Mouse (Mus musculus) hematopoietic stem cell, adult 5-6 weeks (primary cell): Measurements from ENCODE around the gene Sstr2. TPM values are rescaled to one million over a fixed set of nuclear protein-coding genes. Genes with fewer than 3 reads are reported as not detected.

Experiments
- ATAC-seq, 2 experiments: fragments of 125-278 bp in 1 of 2; replicated peaks in 1 of 2; 2 replicates each; pipeline ENCODE4 v1.8.0; 2016 to 2017; ENCODE audit warnings: inconsistent platforms in 2 of 2, mild to moderate bottlenecking in 2 of 2, moderate number of reproducible peaks in 2 of 2, low read depth in 1 of 2, moderate TSS enrichment in 1 of 2; ENCODE audit not compliant: low FRiP score in 2 of 2, poor library complexity in 2 of 2, severe bottlenecking in 2 of 2, insufficient read depth in 1 of 2, low TSS enrichment in 1 of 2
- total RNA-seq: library from RNA; stranded (forward); fragments of 172-1452, 232-1000 nt; gene quantifications from 2 replicates; pipeline ENCODE4 v1.2.3, GENCODE M21; 2017

Sstr2 gene
- total RNA-seq, 1 experiment from 2014 or later: 11.8 TPM

DNA sequence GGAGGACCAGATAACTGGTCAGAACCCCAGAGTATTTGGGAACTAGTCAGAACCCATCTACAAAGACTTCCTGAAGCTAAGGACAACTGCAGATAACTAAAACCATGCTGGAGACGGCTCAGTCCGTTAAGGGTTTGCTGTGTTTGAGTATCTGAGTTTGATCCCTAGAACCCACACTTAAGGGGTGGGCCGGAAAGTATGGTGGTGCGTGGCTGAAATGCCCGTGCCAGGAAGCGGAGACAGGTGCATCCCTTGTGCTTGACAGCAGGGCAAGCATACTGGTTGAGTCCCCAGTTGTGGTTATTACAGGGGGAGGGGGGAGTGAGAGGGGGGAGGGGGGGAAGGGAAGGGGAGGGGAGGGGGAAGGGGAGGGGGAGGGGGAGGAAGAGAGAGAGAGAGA lies 4.7 kb upstream of the Sstr2 start:
- peak; percentile 55 to 74 for ATAC-seq

DNA sequence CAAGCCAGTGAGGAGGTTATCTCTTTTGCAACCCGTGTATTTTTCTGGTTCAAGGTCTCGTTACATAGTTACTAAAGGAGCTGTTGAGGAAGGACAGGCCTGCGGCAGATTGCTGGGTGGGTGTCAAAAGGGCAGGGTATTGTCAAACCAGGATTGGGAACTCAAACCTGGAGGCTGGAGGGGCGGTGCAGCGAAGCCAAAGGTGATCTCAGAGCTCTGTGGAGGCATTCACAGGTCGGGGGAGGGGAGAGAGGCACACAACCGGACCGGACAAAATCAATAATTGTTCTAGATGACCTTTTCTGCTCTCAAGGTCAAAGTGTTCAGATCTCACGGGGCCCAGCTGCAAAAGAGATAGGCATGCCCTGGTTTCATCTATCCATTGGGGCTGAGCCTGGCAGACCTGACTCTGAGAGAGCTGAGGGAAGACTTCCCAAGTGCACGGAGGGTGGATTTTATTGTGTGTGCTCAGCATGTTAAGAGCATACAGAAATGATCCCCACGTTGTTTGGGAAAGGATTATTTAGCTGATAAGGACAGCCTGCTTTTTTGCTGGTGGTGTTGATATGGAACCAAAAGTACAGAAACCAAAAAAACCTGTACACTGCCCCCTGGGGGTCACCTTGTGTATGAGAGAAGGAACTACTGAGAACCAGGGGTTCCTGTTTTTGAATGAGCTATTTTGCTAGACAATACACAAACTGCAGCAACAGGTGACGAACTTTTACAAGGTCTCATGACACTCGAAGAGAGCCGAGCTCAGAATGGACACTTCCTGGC lies 1.8 kb upstream of the Sstr2 start:
- ATAC-seq: peak; percentile 43; a peak in 3 of 4 replicates

DNA sequence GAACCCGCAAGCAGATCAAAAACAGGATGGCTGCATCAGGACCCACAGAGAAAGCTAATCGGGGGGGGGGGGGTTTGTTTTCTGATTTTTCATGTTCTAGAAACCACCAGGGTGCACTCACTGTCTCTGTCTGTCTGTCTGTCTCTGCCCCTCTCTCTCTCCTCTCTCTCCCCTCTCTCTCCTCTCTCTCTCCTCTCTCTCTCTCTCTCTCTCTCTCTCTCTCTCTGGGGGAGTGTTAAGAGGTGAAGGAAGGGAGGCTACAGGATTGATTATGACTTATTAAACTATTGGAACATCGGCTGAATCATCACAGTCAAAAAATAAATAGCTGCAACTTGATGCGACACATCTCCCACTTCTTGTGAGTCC lies 855 bp upstream of the Sstr2 start:
- ATAC-seq: no peak

DNA sequence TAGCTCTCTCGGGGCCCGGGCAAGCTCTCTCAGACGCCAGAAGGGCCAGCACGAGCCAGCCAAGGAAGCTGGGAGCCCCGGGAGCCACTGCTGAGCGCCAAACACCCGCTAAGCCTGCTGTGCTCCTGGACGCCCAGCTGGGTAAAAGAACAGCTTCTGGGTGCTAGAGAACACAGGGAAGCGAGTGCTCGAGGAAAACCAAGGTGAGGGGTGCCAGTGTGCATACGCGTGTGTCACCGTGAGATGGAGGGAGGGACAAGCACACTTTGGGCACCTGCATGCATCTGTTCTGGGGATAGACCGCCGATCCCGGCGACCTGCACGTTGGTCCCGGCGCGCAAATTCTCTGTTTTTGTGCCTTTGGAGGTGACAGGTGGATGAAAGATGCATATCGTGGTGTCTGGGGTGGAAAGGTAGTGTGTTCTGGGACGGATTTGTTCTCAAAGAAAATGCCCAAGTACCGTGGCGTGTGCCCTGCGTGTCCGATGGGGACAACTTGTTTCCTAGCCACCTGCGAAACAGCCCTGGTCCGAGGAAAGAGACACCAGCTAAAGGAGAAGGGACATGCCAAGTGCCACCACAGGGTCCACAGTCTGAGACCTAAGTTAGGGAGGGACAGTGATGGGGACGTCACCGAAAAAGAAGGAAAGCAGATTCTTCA lies 408 bp downstream of the Sstr2 start:
- no peak for ATAC-seq

DNA sequence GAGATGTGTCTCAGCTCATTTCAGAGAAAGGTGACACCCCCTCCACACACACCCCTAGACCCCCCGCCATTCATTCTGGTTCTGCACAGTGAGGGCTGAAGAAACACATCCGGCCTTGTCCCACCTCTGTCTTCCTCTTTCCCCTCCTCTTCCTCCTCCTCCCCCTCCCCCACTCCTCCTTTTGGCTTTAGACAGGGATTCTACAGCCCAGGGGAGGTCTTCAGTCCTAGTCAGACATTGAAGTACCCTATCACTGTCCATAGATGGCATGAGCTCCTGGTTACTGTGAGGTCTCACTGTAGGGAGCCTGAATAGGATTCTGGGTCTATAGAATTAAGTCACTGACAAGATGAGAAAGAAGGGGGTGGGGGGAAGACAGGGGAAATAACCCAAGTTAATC lies 1.9 kb downstream of the Sstr2 start:
- ATAC-seq: no peak

DNA sequence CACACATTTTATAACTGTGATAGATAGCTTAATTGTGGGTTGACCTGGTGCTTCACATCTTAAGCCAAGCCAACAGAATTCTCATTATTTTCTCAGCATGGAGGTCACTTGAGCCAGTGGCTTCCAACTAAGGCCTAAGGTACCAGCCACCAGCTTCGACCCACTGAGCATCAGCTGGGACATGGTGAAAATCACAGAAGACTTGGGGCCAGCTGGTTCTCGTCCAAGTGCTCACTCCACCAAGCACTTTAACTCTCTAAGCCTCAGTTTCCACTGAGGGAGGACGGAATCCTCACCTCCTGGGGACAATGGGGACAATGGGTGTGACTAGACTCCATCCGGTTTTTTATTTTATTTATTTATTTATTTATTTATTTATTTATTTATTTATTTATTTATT lies 2.9 kb downstream of the Sstr2 start:
- ATAC-seq: no peak

DNA sequence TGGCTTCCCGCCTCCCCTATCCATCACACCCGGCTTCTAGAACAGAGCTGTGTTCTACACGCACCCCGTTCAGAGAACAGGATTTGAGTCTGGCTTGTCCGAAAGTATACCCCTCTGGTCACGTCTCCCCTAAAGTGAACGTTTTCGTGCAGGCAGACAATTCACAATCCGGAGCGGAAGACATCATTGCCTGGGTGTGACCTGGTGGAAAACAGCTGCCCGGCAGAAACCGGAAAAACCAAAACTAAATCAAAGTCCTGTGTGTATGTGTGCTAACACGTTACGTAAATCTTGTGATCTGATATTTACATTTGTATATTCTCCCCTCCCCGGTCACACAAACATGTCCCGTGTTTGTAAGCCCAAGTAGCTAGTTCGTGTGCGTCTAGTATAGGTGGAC lies 6.3 kb downstream of the Sstr2 start:
- ATAC-seq: no peak

DNA sequence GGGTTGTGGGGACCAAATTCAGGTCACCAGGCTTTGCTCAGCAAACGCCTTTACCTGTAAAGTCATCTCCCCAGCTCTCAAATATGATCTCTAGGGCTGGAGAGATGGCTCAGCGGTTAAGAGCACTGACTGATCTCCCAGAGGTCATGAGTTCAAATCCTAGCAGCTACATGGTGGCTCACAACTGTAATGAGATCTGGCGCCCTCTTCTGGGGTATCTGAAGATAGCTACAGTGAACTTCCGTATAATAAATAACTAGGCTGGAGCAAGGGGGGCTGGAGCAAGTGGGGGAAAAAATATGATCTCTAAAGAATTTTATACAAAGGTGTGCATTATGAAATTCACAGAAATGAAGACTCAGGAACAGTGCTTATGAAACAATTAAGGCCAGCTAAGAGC lies 8.6 kb downstream of the Sstr2 start:
- no peak for ATAC-seq

DNA sequence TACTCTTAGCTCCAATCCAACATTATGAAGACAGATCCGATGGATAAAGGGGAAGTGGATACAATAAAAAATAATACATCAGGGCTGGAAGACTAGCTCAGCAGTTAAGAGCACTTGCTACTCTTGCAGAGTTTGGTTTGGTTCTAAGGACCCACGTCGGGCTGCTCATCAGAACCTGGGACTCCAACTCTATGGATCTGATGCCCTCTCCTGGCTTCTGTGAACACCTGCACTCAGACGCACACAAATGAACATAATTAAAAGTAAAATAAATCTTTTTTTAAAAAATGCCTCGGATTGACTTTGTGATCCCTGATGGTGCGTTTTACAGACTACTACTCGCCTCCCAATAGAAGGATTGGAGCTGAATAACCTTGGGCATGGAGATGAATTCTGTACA lies 11.5 kb downstream of the Sstr2 start:
- 0 out of 4 replicates have a peak, but pooled peaks of 1 of the 2 experiments have one; percentile 48 for ATAC-seq

DNA sequence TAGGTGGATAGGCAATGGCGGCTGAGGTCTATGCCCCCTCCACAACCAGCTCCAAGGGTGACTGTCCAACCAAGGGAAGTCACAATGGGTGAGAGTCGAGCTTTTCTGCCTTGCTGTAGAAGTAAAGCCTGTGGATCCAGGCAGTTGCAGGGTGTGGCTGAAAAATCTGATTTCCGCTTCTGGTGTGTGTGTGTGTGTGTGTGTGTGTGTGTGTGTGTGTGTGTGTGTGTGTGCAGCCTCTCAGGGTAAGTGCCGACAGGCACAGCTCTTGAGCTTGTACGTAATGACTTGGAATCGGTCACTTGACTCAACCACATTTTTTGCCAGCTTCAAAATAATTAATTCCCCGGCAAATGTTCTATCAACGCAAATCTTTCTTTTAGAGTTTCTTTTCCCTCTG lies 12.2 kb downstream of the Sstr2 start:
- ATAC-seq: no peak

DNA sequence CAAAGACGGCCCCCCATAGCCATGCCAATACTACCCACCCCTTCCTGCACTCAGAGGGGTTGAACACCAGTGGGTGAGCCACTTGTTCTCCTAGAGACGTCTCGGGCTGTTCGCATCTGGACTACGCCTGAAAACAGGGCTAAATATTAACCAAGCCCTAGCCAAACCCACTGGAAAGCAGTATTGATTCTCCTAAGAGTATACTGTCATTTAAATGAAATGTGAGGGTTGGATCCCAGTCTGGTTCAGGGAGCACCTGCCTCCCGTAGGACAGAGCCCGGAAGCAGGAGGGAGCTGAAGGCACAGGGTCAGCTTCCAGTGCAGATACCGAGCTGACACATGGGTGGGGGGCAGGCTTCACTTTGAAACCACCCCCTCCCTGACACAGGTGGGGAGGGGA lies 12.7 kb downstream of the Sstr2 start:
- ATAC-seq: no peak

DNA sequence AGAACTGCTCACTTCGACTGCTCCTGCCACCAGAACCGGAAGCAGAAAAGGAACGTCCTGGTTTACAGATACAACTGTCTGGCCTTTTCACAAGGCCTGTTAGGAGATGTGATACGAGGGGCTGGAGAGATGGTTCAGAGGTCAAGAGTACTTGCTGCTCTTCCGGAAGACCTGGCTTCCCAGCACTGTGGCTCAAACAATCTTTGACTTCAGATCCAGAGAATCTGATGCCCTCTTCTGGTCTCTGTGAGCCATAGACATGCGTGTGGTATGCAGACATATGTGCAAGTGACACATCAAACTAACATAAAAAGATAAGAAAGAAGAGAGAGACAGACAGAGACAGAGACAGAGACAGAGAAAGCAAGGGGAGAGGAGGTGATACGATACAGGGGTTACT lies 13.2 kb downstream of the Sstr2 start:
- no peak for ATAC-seq

DNA sequence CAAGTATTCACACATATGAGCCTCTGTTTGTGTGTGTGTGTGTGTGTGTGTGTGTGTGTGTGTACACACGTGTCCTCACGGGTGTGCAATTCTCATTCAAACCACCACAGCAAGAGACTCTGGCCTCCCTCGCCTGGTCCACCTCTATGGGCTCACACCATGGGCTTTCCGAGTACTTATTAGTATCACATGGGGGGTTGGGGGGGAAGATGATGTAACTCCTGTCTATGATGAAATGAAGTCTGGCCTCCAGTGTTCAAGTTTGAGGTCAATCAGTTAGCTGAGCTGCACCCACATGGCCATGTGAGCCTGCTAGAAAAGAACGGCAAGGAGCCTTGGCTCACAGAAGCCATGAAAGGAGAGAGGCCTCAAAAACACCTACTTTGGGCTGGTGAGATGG lies 14.3 kb downstream of the Sstr2 start:
- no peak for ATAC-seq

DNA sequence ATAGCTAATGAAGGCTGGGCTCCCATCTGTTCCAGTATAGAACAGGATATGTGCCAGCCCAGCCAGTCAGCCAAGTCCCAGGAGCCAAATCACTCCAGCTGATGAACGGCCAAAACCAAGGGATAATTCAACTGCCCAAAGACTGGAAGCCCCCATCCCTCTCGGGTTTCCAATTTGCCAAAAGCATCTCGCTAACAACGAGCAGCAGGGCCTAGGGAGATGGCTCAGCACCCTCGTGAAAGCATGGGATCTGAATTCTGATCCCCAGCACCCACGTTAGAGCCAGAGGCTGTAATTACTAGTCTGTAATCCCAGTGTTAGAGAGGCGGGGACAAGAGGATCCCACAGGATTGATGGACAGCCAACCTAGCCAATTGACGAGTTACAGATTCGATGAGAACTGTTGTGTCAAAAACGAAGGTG lies 15.6 kb downstream of the Sstr2 start:
- no peak for ATAC-seq

DNA sequence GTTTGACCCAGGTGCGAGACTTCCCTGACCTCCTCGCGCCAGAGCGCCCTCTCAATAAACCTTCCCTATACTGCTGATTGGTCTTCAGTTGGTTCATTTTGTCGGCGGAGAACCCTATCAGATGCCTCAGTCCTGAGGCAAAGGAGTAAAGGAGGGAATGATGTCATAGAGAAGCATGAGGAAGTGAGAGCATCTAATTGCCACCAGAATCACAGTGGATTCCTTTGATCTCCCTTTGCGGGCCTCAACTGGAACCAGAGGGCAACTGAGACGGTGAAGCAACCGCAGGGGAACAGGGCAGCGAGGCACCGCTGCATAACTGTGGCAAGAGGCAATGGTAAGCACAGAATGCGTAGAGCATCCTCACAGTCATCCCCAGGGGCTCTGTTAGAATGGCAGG lies 19.5 kb downstream of the Sstr2 start:
- no peak for ATAC-seq

DNA sequence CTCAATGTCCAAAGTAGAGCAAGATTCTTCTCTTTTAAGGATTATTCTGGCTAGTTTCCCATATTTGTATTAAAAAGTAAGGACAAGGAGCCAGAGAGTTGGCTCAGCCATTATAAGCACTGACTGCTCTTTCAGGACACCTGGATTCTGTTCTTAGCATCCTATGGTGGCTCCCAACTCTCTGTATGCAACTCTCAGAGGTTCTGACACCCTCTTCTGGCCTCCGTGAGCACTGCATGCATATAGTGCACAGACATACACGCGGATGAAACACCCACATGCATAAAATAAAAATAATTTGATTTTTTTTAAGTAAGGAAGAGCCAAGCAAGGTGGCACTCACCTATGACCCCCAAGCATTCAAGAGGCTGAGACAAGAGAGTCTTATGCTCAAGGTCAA lies 26.0 kb downstream of the Sstr2 start:
- ATAC-seq: no peak

DNA sequence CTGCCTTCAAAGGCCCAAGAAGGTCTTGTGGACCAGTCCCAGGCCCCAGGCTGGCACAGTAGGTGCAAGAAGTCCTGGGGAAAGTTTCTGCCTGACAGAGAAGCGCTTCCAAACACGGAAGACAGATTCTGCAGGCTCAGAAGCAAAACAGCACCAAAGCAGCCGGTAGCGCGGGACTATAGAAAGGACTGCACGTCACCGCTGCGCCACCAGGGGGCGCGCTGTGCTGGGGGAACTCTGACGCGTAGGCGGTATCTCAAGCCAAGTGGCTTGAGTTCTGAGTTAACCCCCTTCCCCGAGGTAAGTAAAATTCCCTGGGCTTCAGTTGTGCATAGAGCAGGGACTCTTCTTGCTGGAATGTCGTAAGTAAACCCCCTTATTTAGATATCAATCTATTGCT lies 29.0 kb downstream of the Sstr2 start:
- ATAC-seq: peak; percentile 76 to 86

DNA sequence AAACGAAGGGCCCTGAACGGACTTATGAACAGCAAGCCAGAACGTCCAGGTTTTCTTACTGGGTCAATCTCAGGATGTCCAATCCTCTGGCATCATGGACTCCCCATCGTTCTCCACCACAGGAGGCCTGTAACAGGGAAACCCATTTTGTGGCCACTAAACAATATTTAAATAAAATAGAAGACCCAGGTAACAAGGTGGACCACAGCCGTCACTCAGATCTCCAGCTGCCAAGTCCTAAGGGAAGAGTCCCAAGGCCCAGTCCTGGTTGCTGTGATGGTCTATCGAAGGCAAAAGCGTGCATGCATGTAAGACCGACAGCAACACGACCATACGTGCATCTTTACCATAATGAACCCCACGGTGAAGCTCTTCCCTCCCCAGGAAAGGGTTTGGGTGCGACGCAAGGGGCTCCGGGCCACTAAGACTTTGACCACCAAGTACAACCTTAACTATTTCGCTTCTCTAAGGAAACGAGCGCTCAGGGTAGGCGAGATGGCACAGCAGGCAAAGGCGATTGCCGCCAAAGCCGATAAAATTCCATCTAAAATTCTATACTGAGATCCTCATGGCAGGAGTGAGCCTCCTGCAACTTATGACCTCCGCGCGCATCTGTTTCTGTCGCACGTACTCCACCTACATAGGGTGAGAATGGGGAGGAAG lies 29.7 kb downstream of the Sstr2 start, which contains the start of gene Cog1:
Gene Cog1 (plus strand): TSS at position 480 of the 663 bp plus-strand sequence.
- ATAC-seq: 0 out of 4 replicates have a peak, but pooled peaks of 1 of the 2 experiments have one; percentile 1
